12 mouse cellular contexts compared by ENCODE assay signal in the genomic region with DNA sequence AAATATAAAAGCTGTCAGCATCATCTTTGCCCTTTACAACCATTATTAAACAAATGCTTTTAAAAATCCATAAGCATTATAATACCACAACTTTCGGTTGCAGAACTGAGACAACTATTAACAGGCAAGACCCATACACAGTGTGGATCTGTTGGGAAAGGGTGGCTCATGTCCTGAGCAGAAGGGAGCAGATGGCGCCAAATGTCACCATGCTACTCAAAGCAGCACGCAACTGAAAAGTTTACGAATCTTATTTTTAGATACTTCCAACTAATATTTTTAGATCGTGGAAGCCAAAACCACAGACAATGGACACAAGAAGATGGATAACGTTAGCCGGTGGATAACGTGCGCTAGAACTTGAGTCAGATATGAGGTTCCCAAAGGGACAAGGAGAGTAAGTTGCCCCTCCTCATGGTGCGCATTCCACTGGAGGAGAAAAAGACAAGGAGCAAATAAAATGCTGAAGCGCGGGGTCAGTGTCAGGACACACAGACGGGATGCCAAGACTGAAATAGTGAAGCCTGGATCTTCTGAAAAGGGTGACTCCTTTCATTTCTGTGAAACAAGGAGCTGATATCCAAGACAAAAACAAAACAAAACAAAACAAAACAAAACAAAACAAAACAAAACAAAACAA.
DNase-seq lines count a peak whose midpoint lies in the region; ATAC-seq and TF ChIP-seq lines count a peak whose summit lies in the region.
"Had no signal": no experiment of that assay in that cellular context is flagged by ENCODE, and none has a peak within 500 bp of the region (broad histone marks: within the 10 kb centered on the region; RNA-seq: fewer than 3 reads in every experiment).

No protein-coding gene starts in this region.

- peak; percentile 23 to 26 for DNase-seq in heart, adult 2 months
- no peak for DNase-seq in heart, postnatal 4 days
- peak; percentile 53 for DNase-seq in lung, embryonic 14.5 days
- DNase-seq in lung, postnatal 25 days (ENCODE audit: low spot score): no peak
- peak; percentile 68 to 77 for DNase-seq in cerebellum, adult 18-20 months
- DNase-seq in cerebellum, adult 9-11 months: peak; percentile 58
- no peak for DNase-seq in adipocyte (ENCODE audit: low spot score)
- DNase-seq: gastrocnemius, postnatal 25 days; thymus, postnatal 4 days had no signal

- no peaks in the 10 kb centered on the region for H3K9me3 ChIP-seq in lung, embryonic 14.5 days (ENCODE audit: low read depth, low read length)
- H3K9me3 ChIP-seq: forebrain, embryonic 13.5 days; limb, embryonic 15.5 days had no signal

- TF ChIP-seq CTCF in heart, adult 2 months (IDR thresholded peaks at IDR 0.05): no peak
- TF ChIP-seq CTCF in lung, embryonic 14.5 days (IDR thresholded peaks at IDR 0.05; ENCODE audit: low read depth): no peak

- intact Hi-C loops in heart, adult 2 months (cut with DNase I): no loop called here

- peak overlapping the region; percentile 23; the same call in 1 of the 2 replicates for H3K27ac ChIP-seq in heart, adult 2 months
- H3K27ac ChIP-seq in lung, embryonic 14.5 days (ENCODE audit: low read depth): no peak overlapping the region
- H3K27ac ChIP-seq: forebrain, embryonic 13.5 days; limb, embryonic 15.5 days had no signal

- H3K4me2 ChIP-seq in lung, embryonic 14.5 days: no peak overlapping the region
- H3K4me2 ChIP-seq: forebrain, embryonic 13.5 days; limb, embryonic 15.5 days had no signal

- H3K79me2 ChIP-seq in heart, adult 2 months (replicated peaks; ENCODE audit: control insufficient read depth, insufficient read depth, low read length): no peaks in the 10 kb centered on the region; the same call in 1 of the 2 replicates

- no peak for TF ChIP-seq EP300 in heart, adult 2 months (IDR thresholded peaks at IDR 0.05; ENCODE audit: insufficient read depth, low read depth, low read length)

- 65% methylated on average over 13 of the region's 13 CpGs for WGBS in heart, adult 2 months
- 52% methylated on average over 13 of the region's 13 CpGs for WGBS in lung, embryonic 14.5 days

- H3K4me1 ChIP-seq in heart, adult 2 months (ENCODE audit: control insufficient read depth, insufficient read depth, low read length): peaks cover 8% of the 10 kb centered on the region
- no peaks in the 10 kb centered on the region for H3K4me1 ChIP-seq in lung, embryonic 14.5 days (ENCODE audit: insufficient read depth)
- H3K4me1 ChIP-seq: forebrain, embryonic 13.5 days; limb, embryonic 15.5 days had no signal

- TF ChIP-seq POLR2A in heart, adult 2 months (IDR thresholded peaks at IDR 0.05; ENCODE audit: insufficient read depth, low read depth, low read length): no peak

- peak; percentile 46; the same call in 1 of the 2 replicates for ATAC-seq in lung, embryonic 14.5 days (ENCODE audit: insufficient read depth)
- ATAC-seq: forebrain, embryonic 13.5 days had no signal

- no peaks in the 10 kb centered on the region for H3K27me3 ChIP-seq in heart, adult 2 months (ENCODE audit: control insufficient read depth, insufficient read depth, low read length)
- no peaks in the 10 kb centered on the region for H3K27me3 ChIP-seq in lung, embryonic 14.5 days (ENCODE audit: insufficient read depth, low read length)
- H3K27me3 ChIP-seq: forebrain, embryonic 13.5 days; limb, embryonic 15.5 days had no signal

- H3K4me3 ChIP-seq in heart, adult 2 months: no peak overlapping the region
- no peak overlapping the region for H3K4me3 ChIP-seq in lung, embryonic 14.5 days (ENCODE audit: low read depth, low read length)
- H3K4me3 ChIP-seq: forebrain, embryonic 13.5 days; limb, embryonic 15.5 days had no signal

- peaks cover 7% of the 10 kb centered on the region for H3K36me3 ChIP-seq in heart, adult 2 months (ENCODE audit: control insufficient read depth, insufficient read depth, low read length)
- peaks cover 18% of the 10 kb centered on the region for H3K36me3 ChIP-seq in lung, embryonic 14.5 days (ENCODE audit: insufficient read depth)
- H3K36me3 ChIP-seq: G1E had no signal

- no peak overlapping the region for H3K9ac ChIP-seq in heart, adult 2 months (ENCODE audit: low read depth, low read length)
- no peak overlapping the region for H3K9ac ChIP-seq in lung, embryonic 14.5 days
- H3K9ac ChIP-seq: forebrain, embryonic 13.5 days; limb, embryonic 15.5 days had no signal

Comparison
In these comparisons a context has a peak if more than half of its experiments do, and no peak if none do; other contexts are left out.
1. DNase-seq: peak in heart, adult 2 months (2 of 2), lung, embryonic 14.5 days (single experiment), cerebellum, adult 18-20 months (2 of 2) and cerebellum, adult 9-11 months (single experiment); none in heart, postnatal 4 days (single experiment), lung, postnatal 25 days (single experiment) and adipocyte (single experiment).